24 mouse cellular contexts compared by ENCODE assay signal in genomic region chr1:136587761-136588405, GRCm38 (mm10). TPM values are rescaled to one million over a fixed set of nuclear protein-coding genes. Genes with fewer than 3 reads are reported as not detected.
DNase-seq lines count a peak whose midpoint lies in the region; ATAC-seq and TF ChIP-seq lines count a peak whose summit lies in the region.
"Had no signal": no experiment of that assay in that cellular context is flagged by ENCODE, and none has a peak within 500 bp of the region (broad histone marks: within the 10 kb centered on the region; RNA-seq: fewer than 3 reads in every experiment).

No protein-coding gene starts in this region.

- no peak for ATAC-seq in embryonic facial prominence, embryonic 12.5 days (ENCODE audit: insufficient number of reproducible peaks, insufficient read depth, low FRiP score, low TSS enrichment)
- ATAC-seq: activated CD4-positive, CD25-positive, alpha-beta regulatory T cell, adult 4 months; Patski had no signal

- peaks cover 35% of the 10 kb centered on the region; the same call in 1 of the 2 replicates for H3K36me3 ChIP-seq in E14TG2a.4 (ENCODE audit: insufficient read depth, low read length)
- no peaks in the 10 kb centered on the region for H3K36me3 ChIP-seq in embryonic facial prominence, embryonic 10.5 days (replicated peaks)
- H3K36me3 ChIP-seq in embryonic facial prominence, embryonic 12.5 days, result no peaks in the 10 kb centered on the region
- no peaks in the 10 kb centered on the region for H3K36me3 ChIP-seq in limb, embryonic 10.5 days
- H3K36me3 ChIP-seq: embryonic facial prominence, embryonic 13.5 days; embryonic facial prominence, embryonic 15.5 days; forebrain, embryonic 10.5 days; forebrain, embryonic 12.5 days; G1E had no signal

- no peak for TF ChIP-seq CTCF in E14TG2a.4 (conservative IDR thresholded peaks at IDR 0.05; ENCODE audit: low read length)

- H3K9ac ChIP-seq in embryonic facial prominence, embryonic 12.5 days, result no peak overlapping the region
- H3K9ac ChIP-seq: embryonic facial prominence, embryonic 15.5 days; forebrain, embryonic 12.5 days had no signal

- H3K4me1 ChIP-seq in E14TG2a.4 (replicated peaks; ENCODE audit: low read depth, low read length), result peaks cover 84% of the 10 kb centered on the region
- H3K4me1 ChIP-seq in embryonic facial prominence, embryonic 10.5 days, result peaks cover 20% of the 10 kb centered on the region
- peaks cover 11% of the 10 kb centered on the region for H3K4me1 ChIP-seq in embryonic facial prominence, embryonic 12.5 days
- peaks cover 22% of the 10 kb centered on the region for H3K4me1 ChIP-seq in limb, embryonic 10.5 days

- WGBS in embryonic facial prominence, embryonic 10.5 days, result 53% methylated on average over 13 of the region's 13 CpGs
- WGBS in embryonic facial prominence, embryonic 12.5 days, result 44% methylated on average over 13 of the region's 13 CpGs
- WGBS in limb, embryonic 10.5 days, result 44% methylated on average over 13 of the region's 13 CpGs

- peak; percentile 65 for DNase-seq in embryonic facial prominence, embryonic 10.5 days (ENCODE audit: low spot score)
- DNase-seq in limb, embryonic 10.5 days (ENCODE audit: low spot score), result peak; percentile 51
- no peak for DNase-seq in kidney, adult 18-20 months
- DNase-seq in right cerebral cortex, postnatal 25 days, result no peak
- no peak for DNase-seq in kidney, adult 11 months
- no peak for DNase-seq in lung, postnatal 36 days
- DNase-seq: adrenal gland, adult 8-10 months; adrenal gland, postnatal 14 days; adrenal gland, postnatal 36 days; cerebellum, adult 11-12 months; cerebellum, adult 2 months; cerebellum, adult 9-10 months; cerebellum, postnatal 10 days; cerebellum, postnatal 25 days had no signal

- H3K27me3 ChIP-seq in E14TG2a.4 (ENCODE audit: insufficient read depth, low read length), result no peaks in the 10 kb centered on the region
- peaks cover 8% of the 10 kb centered on the region; the same call in 1 of the 2 replicates for H3K27me3 ChIP-seq in embryonic facial prominence, embryonic 10.5 days (replicated peaks; ENCODE audit: low read depth, poor library complexity, severe bottlenecking)
- no peaks in the 10 kb centered on the region for H3K27me3 ChIP-seq in embryonic facial prominence, embryonic 12.5 days
- peaks cover 6% of the 10 kb centered on the region; the same call in 1 of the 2 replicates for H3K27me3 ChIP-seq in limb, embryonic 10.5 days (ENCODE audit: low read depth, poor library complexity, severe bottlenecking)
- H3K27me3 ChIP-seq: embryonic facial prominence, embryonic 13.5 days; embryonic facial prominence, embryonic 15.5 days had no signal

- H3K27ac ChIP-seq in embryonic facial prominence, embryonic 10.5 days (replicated peaks), result 0 out of 2 replicates have a peak overlapping the region, but pooled peaks have one; percentile 26
- H3K27ac ChIP-seq in embryonic facial prominence, embryonic 12.5 days, result no peak overlapping the region
- H3K27ac ChIP-seq in limb, embryonic 10.5 days, result peak overlapping the region; percentile 46; the same call in 1 of the 2 replicates
- H3K27ac ChIP-seq: embryonic facial prominence, embryonic 15.5 days; forebrain, embryonic 10.5 days; forebrain, embryonic 12.5 days had no signal

- H3K4me3 ChIP-seq in E14TG2a.4 (replicated peaks; ENCODE audit: low read length), result 0 out of 2 replicates have a peak overlapping the region, but pooled peaks have one; percentile 35
- no peak overlapping the region for H3K4me3 ChIP-seq in embryonic facial prominence, embryonic 10.5 days
- no peak overlapping the region for H3K4me3 ChIP-seq in embryonic facial prominence, embryonic 12.5 days
- no peak overlapping the region for H3K4me3 ChIP-seq in limb, embryonic 10.5 days
- H3K4me3 ChIP-seq: erythroblast, embryonic 14.5 days; forebrain, embryonic 12.5 days had no signal

- 0 out of 2 replicates have a peak overlapping the region, but pooled peaks have one; percentile 51 for H3K4me2 ChIP-seq in embryonic facial prominence, embryonic 12.5 days (replicated peaks)

- no peaks in the 10 kb centered on the region for H3K9me3 ChIP-seq in E14TG2a.4 (ENCODE audit: low read length)
- H3K9me3 ChIP-seq in embryonic facial prominence, embryonic 10.5 days, result no peaks in the 10 kb centered on the region
- H3K9me3 ChIP-seq in embryonic facial prominence, embryonic 12.5 days, result no peaks in the 10 kb centered on the region
- no peaks in the 10 kb centered on the region for H3K9me3 ChIP-seq in limb, embryonic 10.5 days (replicated peaks)
- H3K9me3 ChIP-seq: embryonic facial prominence, embryonic 13.5 days; embryonic facial prominence, embryonic 15.5 days; forebrain, embryonic 10.5 days; forebrain, embryonic 12.5 days; G1E had no signal

RNA-seq across cellular contexts. Expression of gene Zfp281, which starts 36.8 kb away (rescaled TPM):
- 32.8 and 33.0 TPM in 2 replicates for polyA plus RNA-seq in embryonic facial prominence, embryonic 10.5 days (2016; fragmentation: Nextera tagmentation; extraction: Ambion mirVana)
- polyA plus RNA-seq in embryonic facial prominence, embryonic 12.5 days (2016; fragmentation: Nextera tagmentation; extraction: Ambion mirVana), result 29.8 and 31.5 TPM in 2 replicates
- 31.2 and 32.4 TPM in 2 replicates for polyA plus RNA-seq in limb, embryonic 10.5 days (2016; fragmentation: Nextera tagmentation; extraction: Ambion mirVana)

Comparison
In these comparisons a context has a peak if more than half of its experiments do, and no peak if none do; other contexts are left out.
1. DNase-seq: peak in embryonic facial prominence, embryonic 10.5 days (single experiment) and limb, embryonic 10.5 days (single experiment); none in kidney, adult 18-20 months (single experiment), right cerebral cortex, postnatal 25 days (single experiment), kidney, adult 11 months (single experiment) and lung, postnatal 36 days (single experiment).